Mouse (Mus musculus) heart, embryonic 10.5 days (tissue): Measurements from ENCODE around the gene Olfr1491. TPM values are rescaled to one million over a fixed set of nuclear protein-coding genes. Genes with fewer than 3 reads are reported as not detected.

Source experiments
- DNase-seq: peaks from one replicate; pipeline ENCODE4 v3.0.0-alpha.2; 2017; ENCODE audit warnings: low spot score
- H3K27ac ChIP-seq: fragments of 300-500 bp; sonication (generic); 2 replicates; pipeline ENCODE4 v1.5.1; 2016; ENCODE audit warnings: mild to moderate bottlenecking
- H3K27me3 ChIP-seq: fragments of 300-500 bp; sonication (generic); 2 replicates; pipeline ENCODE4 v1.6.1; 2016; ENCODE audit warnings: mild to moderate bottlenecking; ENCODE audit not compliant: poor library complexity, insufficient read depth, severe bottlenecking
- H3K36me3 ChIP-seq: fragments of 300-500 bp; sonication (generic); 2 replicates; pipeline ENCODE4 v1.6.1; 2016; ENCODE audit warnings: mild to moderate bottlenecking, moderate library complexity
- H3K4me1 ChIP-seq: fragments of 300-500 bp; sonication (generic); 2 replicates; pipeline ENCODE4 v1.6.1; 2016; ENCODE audit warnings: mild to moderate bottlenecking
- H3K4me3 ChIP-seq: fragments of 300-500 bp; sonication (generic); 2 replicates; pipeline ENCODE4 v1.5.1; 2016; ENCODE audit warnings: mild to moderate bottlenecking, moderate library complexity
- H3K9me3 ChIP-seq: fragments of 300-500 bp; sonication (generic); 2 replicates; pipeline ENCODE4 v1.6.1; 2016; ENCODE audit warnings: mild to moderate bottlenecking, moderate library complexity
- WGBS: fragments of 180-500 bp; shearing (Covaris S2); methylation state at CpG from one replicate; pipeline ENCODE4 v1.1.7; 2016; 5-methylcytosine and 5-hydroxymethylcytosine counted together
- polyA plus RNA-seq: library from polyadenylated mRNA; unstranded; fragments of >200 nt; fragmentation: Nextera tagmentation; extraction: Ambion mirVana; gene quantifications from 2 replicates; pipeline ENCODE4 v1.2.1, GENCODE M21; 2016

The Olfr1491 gene
- not detected in 2 replicates for polyA plus RNA-seq

- no peak within 1 kb of the TSS for H3K27ac ChIP-seq
- no peaks in the 10 kb centered on the region for H3K4me1 ChIP-seq
- H3K36me3 ChIP-seq = no peaks in the 10 kb centered on the region
- H3K4me3 ChIP-seq = no peak within 1 kb of the TSS
- 72% methylated on average over 3 of the region's 3 CpGs for WGBS
- no peaks in the 10 kb centered on the region for H3K9me3 ChIP-seq
- no peaks in the 10 kb centered on the region for H3K27me3 ChIP-seq
- DNase-seq = no peak
Observed at GRCm38 (mm10) chr19:13696968-13697367, at the start of gene Olfr1491. Gene Olfr1491, plus strand, starts transcription at chr19:13697268.

- Histone ChIP-seq H3K4me1 (no peaks in the 10 kb centered on the region), H3K9me3 (peaks cover 12% of the 10 kb centered on the region; the same call in 1 of the 2 replicates), H3K36me3 (no peaks in the 10 kb centered on the region), H3K27ac (no peak within 1 kb of the TSS), H3K27me3 (no peaks in the 10 kb centered on the region), H3K4me3 (no peak within 1 kb of the TSS)
- WGBS = 66% methylated on average over 1 of the region's 1 CpGs
- DNase-seq = no peak
Observed at GRCm38 (mm10) chr19:13650791-13651190, 46.3 kb upstream of the Olfr1491 start, which contains the start of gene Olfr1490. Gene Olfr1490, plus strand, starts transcription at chr19:13651091.

- H3K4me3 ChIP-seq = no peak within 1 kb of the TSS
- no peaks in the 10 kb centered on the region for H3K4me1 ChIP-seq
- H3K27me3 ChIP-seq = no peaks in the 10 kb centered on the region
- no peaks in the 10 kb centered on the region for H3K36me3 ChIP-seq
- 65% methylated on average over 2 of the region's 2 CpGs for WGBS
- no peak for DNase-seq
- H3K9me3 ChIP-seq = 0 out of 2 replicates have a peak, but pooled peaks cover 6% of the 10 kb centered on the region
- H3K27ac ChIP-seq = no peak within 1 kb of the TSS
Observed at GRCm38 (mm10) chr19:13722978-13723377, 25.9 kb downstream of the Olfr1491 start, which contains the start of gene Olfr1493-ps1. Gene Olfr1493-ps1, plus strand, starts transcription at chr19:13723278.

- 84% methylated on average over 4 of the region's 4 CpGs for WGBS
- Histone ChIP-seq H3K4me3 (no peak within 1 kb of the TSS), H3K27me3 (no peaks in the 10 kb centered on the region), H3K27ac (no peak within 1 kb of the TSS), H3K36me3 (no peaks in the 10 kb centered on the region), H3K4me1 (no peaks in the 10 kb centered on the region), H3K9me3 (peaks cover 4% of the 10 kb centered on the region; the same call in 1 of the 2 replicates)
- no peak for DNase-seq
Observed at GRCm38 (mm10) chr19:13739428-13739827, 42.4 kb downstream of the Olfr1491 start, which contains the start of gene Olfr1494. Gene Olfr1494, plus strand, starts transcription at chr19:13739728.

- Histone ChIP-seq H3K27ac (no peak overlapping the region), H3K36me3 (no peaks in the 10 kb centered on the region), H3K4me1 (no peaks in the 10 kb centered on the region), H3K27me3 (no peaks in the 10 kb centered on the region), H3K4me3 (no peak overlapping the region), H3K9me3 (no peaks in the 10 kb centered on the region)
- no peak for DNase-seq
- 78% methylated on average over 1 of the region's 1 CpGs for whole genome bisulfite sequencing
Observed at GRCm38 (mm10) chr19:13749366-13749765, 52.3 kb downstream of the Olfr1491 start.

Other genes starting within 250 kb of the Olfr1491 start
- gene Olfr1472, start 241.2 kb upstream of the Olfr1491 start, polyA plus RNA-seq = not detected in 2 replicates
- not detected in 2 replicates for gene Olfr1474, start 227.7 kb upstream of the Olfr1491 start, polyA plus RNA-seq
- gene Olfr1475, start 217.1 kb upstream of the Olfr1491 start, polyA plus RNA-seq = not detected in 2 replicates
- gene Olfr1477, start 196.7 kb upstream of the Olfr1491 start, polyA plus RNA-seq = not detected in 2 replicates
- gene Olfr1480, start 169.4 kb upstream of the Olfr1491 start, polyA plus RNA-seq = not detected in 2 replicates
- gene Olfr1484, start 113.8 kb upstream of the Olfr1491 start, polyA plus RNA-seq = not detected in 2 replicates
- not detected in 2 replicates for gene Olfr1487, start 79.9 kb upstream of the Olfr1491 start, polyA plus RNA-seq
- gene Olfr1489, start 65.6 kb upstream of the Olfr1491 start, polyA plus RNA-seq = not detected in 2 replicates
- not detected in 2 replicates for gene Olfr1490, start 46.2 kb upstream of the Olfr1491 start, polyA plus RNA-seq
- not detected in 2 replicates for gene Olfr1493-ps1, start 26.0 kb downstream of the Olfr1491 start, polyA plus RNA-seq
- not detected in 2 replicates for gene Olfr1494, start 42.5 kb downstream of the Olfr1491 start, polyA plus RNA-seq
- gene Olfr1495, start 67.3 kb downstream of the Olfr1491 start, polyA plus RNA-seq = not detected in 2 replicates
- not detected in 2 replicates for gene Olfr1496, start 80.6 kb downstream of the Olfr1491 start, polyA plus RNA-seq
- not detected in 2 replicates for gene Olfr1497, start 100.9 kb downstream of the Olfr1491 start, polyA plus RNA-seq
- not detected in 2 replicates for gene Olfr1499, start 122.2 kb downstream of the Olfr1491 start, polyA plus RNA-seq
- not detected in 2 replicates for gene Olfr1500, start 133.2 kb downstream of the Olfr1491 start, polyA plus RNA-seq
- not detected in 2 replicates for gene Olfr1501, start 153.4 kb downstream of the Olfr1491 start, polyA plus RNA-seq
- gene Olfr1502, start 164.5 kb downstream of the Olfr1491 start, polyA plus RNA-seq = not detected in 2 replicates
- not detected in 2 replicates for gene Olfr1504, start 200.7 kb downstream of the Olfr1491 start, polyA plus RNA-seq
- gene Olfr1505, start 216.3 kb downstream of the Olfr1491 start, polyA plus RNA-seq = not detected in 2 replicates